Mouse (Mus musculus) liver, embryonic 15.5 days (tissue): Measurements from ENCODE around the gene 5730596B20Rik. TPM values are rescaled to one million over a fixed set of nuclear protein-coding genes. Genes with fewer than 3 reads are reported as not detected.

Experiments
- ATAC-seq: fragments of 200-750 bp; cut with Nextera tagmentation; 2 replicates; pipeline ENCODE4 v1.8.0; 2017; ENCODE audit warnings: moderate number of reproducible peaks, mild to moderate bottlenecking, moderate library complexity; ENCODE audit not compliant: insufficient read depth
- H3K27ac ChIP-seq: fragments of 300-500 bp; sonication (generic); replicated peaks from 2 replicates; pipeline ENCODE4 v1.5.1; 2015; ENCODE audit warnings: mild to moderate bottlenecking, inconsistent platforms
- H3K27me3 ChIP-seq: fragments of 300-500 bp; sonication (generic); 2 replicates; pipeline ENCODE4 v1.6.1; 2015; ENCODE audit warnings: mild to moderate bottlenecking, inconsistent platforms
- H3K36me3 ChIP-seq: fragments of 300-500 bp; sonication (generic); replicated peaks from 2 replicates; pipeline ENCODE4 v1.6.1; 2015; ENCODE audit warnings: moderate library complexity, mild to moderate bottlenecking, inconsistent platforms
- H3K4me1 ChIP-seq: fragments of 300-500 bp; sonication (generic); replicated peaks from 2 replicates; pipeline ENCODE4 v1.6.1; 2015; ENCODE audit warnings: inconsistent platforms
- H3K4me2 ChIP-seq: fragments of 300-500 bp; sonication (generic); 2 replicates; pipeline ENCODE4 v1.6.1; 2015; ENCODE audit warnings: moderate library complexity, mild to moderate bottlenecking, inconsistent platforms
- H3K4me3 ChIP-seq: fragments of 300-500 bp; sonication (generic); replicated peaks from 2 replicates; pipeline ENCODE4 v1.5.1; 2015; ENCODE audit warnings: mild to moderate bottlenecking, inconsistent platforms
- H3K9ac ChIP-seq: fragments of 300-500 bp; sonication (generic); 2 replicates; pipeline ENCODE4 v1.6.1; 2015; ENCODE audit warnings: moderate library complexity, mild to moderate bottlenecking, inconsistent platforms
- H3K9me3 ChIP-seq: fragments of 300-500 bp; sonication (generic); replicated peaks from 2 replicates; pipeline ENCODE4 v1.6.1; 2016; ENCODE audit warnings: inconsistent platforms
- WGBS: fragments of 180-500 bp; shearing (Covaris S2); methylation state at CpG from one replicate; pipeline ENCODE4 v1.1.7; 2015; ENCODE audit warnings: mixed read lengths; ENCODE audit not compliant: insufficient replicate concordance; 5-methylcytosine and 5-hydroxymethylcytosine counted together
- polyA plus RNA-seq: library from polyadenylated mRNA; unstranded; fragments of >200 nt; fragmentation: Nextera tagmentation; extraction: Ambion mirVana; gene quantifications from 2 replicates; pipeline ENCODE4 v1.2.1, GENCODE M21; 2015

5730596B20Rik gene
- polyA plus RNA-seq, 1 experiment from 2014 or later = 0.05 TPM

DNA sequence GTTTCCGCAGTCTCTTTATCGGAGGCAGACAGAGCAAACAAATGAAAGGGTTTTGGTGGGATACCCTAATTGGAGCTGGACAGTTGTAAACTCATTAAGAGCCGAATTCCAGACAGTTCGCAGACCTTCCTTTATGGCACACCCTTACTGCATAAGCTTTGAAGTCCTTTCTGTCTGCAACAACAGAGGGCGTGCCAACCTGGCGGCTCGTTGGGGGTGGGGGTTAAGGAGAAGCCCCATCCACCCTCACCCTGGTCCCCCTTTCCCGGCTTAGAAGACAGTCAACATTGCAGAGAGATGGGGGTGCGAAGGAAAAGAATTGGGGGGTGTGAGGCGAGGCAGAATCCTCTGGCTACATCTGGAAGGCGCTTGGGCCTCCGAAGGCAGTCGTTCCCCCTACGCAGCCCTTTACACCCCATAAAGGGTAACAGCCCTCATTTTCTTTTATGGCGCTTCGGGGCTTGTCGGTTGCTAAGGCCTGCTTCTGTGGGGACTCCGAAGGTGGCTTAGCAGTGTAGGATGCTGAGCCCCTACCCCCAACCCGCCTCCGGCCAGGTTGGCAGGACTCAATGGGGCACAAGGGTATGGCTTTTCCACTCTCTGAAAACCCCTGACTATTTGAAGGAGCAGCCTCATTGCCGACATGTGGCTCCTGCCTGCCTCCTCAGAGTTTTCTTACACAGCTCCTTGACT lies 44.8 kb downstream of the 5730596B20Rik start:
- Histone ChIP-seq H3K4me2 (peak overlapping the region; percentile 69), H3K9me3 (no peaks in the 10 kb centered on the region), H3K27ac (no peak overlapping the region), H3K4me1 (peaks cover 14% of the 10 kb centered on the region; the same call in 1 of the 2 replicates), H3K36me3 (no peaks in the 10 kb centered on the region), H3K4me3 (peak overlapping the region; percentile 51), H3K9ac (no peak overlapping the region), H3K27me3 (peaks cover 100% of the 10 kb centered on the region)
- no peak for ATAC-seq
- WGBS = 13% methylated on average over 21 of the region's 21 CpGs

GRCm38 (mm10) chr6:52222729-52223128 lies 45.4 kb downstream of the 5730596B20Rik start:
- no peaks in the 10 kb centered on the region for H3K9me3 ChIP-seq
- 0 out of 2 replicates have a peak, but pooled peaks cover 11% of the 10 kb centered on the region for H3K4me1 ChIP-seq
- H3K4me3 ChIP-seq = no peak overlapping the region
- no peaks in the 10 kb centered on the region for H3K36me3 ChIP-seq
- H3K4me2 ChIP-seq = no peak overlapping the region
- WGBS = 28% methylated on average over 13 of the region's 13 CpGs
- ATAC-seq = no peak
- H3K9ac ChIP-seq = no peak overlapping the region
- H3K27me3 ChIP-seq = peaks cover 100% of the 10 kb centered on the region
- H3K27ac ChIP-seq = no peak overlapping the region

- WGBS = 6% methylated on average over 24 of the region's 24 CpGs
- ATAC-seq = no peak
- H3K4me3 ChIP-seq = no peak overlapping the region
- no peaks in the 10 kb centered on the region for H3K36me3 ChIP-seq
- no peak overlapping the region for H3K27ac ChIP-seq
- H3K9ac ChIP-seq = no peak overlapping the region
- H3K9me3 ChIP-seq = no peaks in the 10 kb centered on the region
- H3K27me3 ChIP-seq = peaks cover 99% of the 10 kb centered on the region
- peak overlapping the region; percentile 6; the same call in 1 of the 2 replicates for H3K4me2 ChIP-seq
- H3K4me1 ChIP-seq = 0 out of 2 replicates have a peak, but pooled peaks cover 11% of the 10 kb centered on the region
Observed at GRCm38 (mm10) chr6:52223939-52224760, 46.9 kb downstream of the 5730596B20Rik start.

- H3K9ac ChIP-seq = no peak overlapping the region
- no peak for ATAC-seq
- no peaks in the 10 kb centered on the region for H3K9me3 ChIP-seq
- H3K4me3 ChIP-seq = 0 out of 2 replicates have a peak overlapping the region, but pooled peaks have one; percentile 15
- H3K27me3 ChIP-seq = peaks cover 99% of the 10 kb centered on the region
- WGBS = under 1% methylated on average over 36 of the region's 36 CpGs
- H3K27ac ChIP-seq = no peak overlapping the region
- H3K4me1 ChIP-seq = 0 out of 2 replicates have a peak, but pooled peaks cover 11% of the 10 kb centered on the region
- H3K36me3 ChIP-seq = no peaks in the 10 kb centered on the region
- peak overlapping the region; percentile 29 for H3K4me2 ChIP-seq
Observed at GRCm38 (mm10) chr6:52224895-52225611, 47.8 kb downstream of the 5730596B20Rik start.

DNA sequence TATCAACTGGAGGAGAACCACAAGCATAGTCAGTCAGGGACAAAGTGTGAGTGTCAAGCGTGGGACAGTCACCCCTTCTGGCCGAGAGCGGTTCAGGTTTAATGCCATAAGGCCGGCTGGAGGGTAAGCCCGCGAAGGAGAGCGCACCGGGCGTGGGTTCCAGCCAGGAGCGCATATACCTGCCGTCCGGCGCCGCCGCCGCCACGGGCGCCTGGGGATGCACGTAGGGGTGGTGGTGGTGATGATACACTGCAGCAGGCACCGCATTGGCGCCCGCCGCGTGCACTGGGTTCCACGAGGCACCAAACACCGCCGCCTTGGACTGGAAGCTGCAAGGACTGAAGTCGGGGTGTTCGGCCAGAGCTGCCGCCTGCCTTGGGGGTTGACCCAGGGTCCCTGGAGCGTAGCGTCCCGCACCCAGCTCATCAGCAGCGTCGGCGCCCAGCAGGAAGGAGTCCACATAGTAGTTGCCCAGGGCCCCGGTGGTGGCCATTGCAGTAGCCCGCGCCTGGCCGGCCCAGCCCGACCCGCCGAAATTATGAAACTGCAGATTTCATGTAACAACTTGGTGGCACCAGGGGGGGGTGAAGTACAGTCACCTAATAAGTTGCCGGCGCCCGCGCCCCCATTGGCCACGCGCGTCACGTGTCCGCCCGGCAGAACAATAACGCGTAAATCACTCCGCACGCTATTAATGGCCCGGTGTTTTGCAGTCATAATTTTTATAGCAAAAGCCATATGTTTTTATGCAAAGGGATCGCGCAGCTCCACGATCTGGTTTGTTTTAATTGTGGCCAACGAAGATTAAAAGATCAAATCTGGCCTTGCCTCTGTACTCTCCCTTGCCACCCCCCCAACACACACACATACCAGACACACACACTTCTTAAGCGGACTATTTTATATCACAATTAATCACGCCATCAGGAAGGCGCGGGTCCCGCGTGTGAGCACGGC lies 48.6 kb downstream of the 5730596B20Rik start:
- no peak for ATAC-seq
- no peak overlapping the region for H3K9ac ChIP-seq
- H3K4me1 ChIP-seq = 0 out of 2 replicates have a peak, but pooled peaks cover 11% of the 10 kb centered on the region
- peak overlapping the region; percentile 15; the same call in 1 of the 2 replicates for H3K4me3 ChIP-seq
- under 1% methylated on average over 69 of the region's 69 CpGs for WGBS
- no peaks in the 10 kb centered on the region for H3K9me3 ChIP-seq
- H3K4me2 ChIP-seq = peak overlapping the region; percentile 29
- H3K27ac ChIP-seq = no peak overlapping the region
- H3K36me3 ChIP-seq = no peaks in the 10 kb centered on the region
- peaks cover 99% of the 10 kb centered on the region for H3K27me3 ChIP-seq

- Histone ChIP-seq H3K9ac (no peak overlapping the region), H3K4me1 (0 out of 2 replicates have a peak, but pooled peaks cover 5% of the 10 kb centered on the region), H3K4me2 (no peak overlapping the region), H3K36me3 (no peaks in the 10 kb centered on the region), H3K4me3 (no peak overlapping the region), H3K27me3 (peaks cover 98% of the 10 kb centered on the region), H3K27ac (no peak overlapping the region), H3K9me3 (no peaks in the 10 kb centered on the region)
- no peak for ATAC-seq
- WGBS = 7% methylated on average over 26 of the region's 26 CpGs
Observed at GRCm38 (mm10) chr6:52226569-52227257, 49.4 kb downstream of the 5730596B20Rik start.

- WGBS = 24% methylated on average over 11 of the region's 11 CpGs
- Histone ChIP-seq H3K36me3 (no peaks in the 10 kb centered on the region), H3K9ac (no peak overlapping the region), H3K27me3 (peaks cover 98% of the 10 kb centered on the region), H3K27ac (no peak overlapping the region), H3K4me2 (no peak overlapping the region), H3K4me3 (no peak overlapping the region), H3K9me3 (no peaks in the 10 kb centered on the region), H3K4me1 (no peaks in the 10 kb centered on the region)
- ATAC-seq = no peak
Observed at GRCm38 (mm10) chr6:52227470-52228222, 50.3 kb downstream of the 5730596B20Rik start.

DNA sequence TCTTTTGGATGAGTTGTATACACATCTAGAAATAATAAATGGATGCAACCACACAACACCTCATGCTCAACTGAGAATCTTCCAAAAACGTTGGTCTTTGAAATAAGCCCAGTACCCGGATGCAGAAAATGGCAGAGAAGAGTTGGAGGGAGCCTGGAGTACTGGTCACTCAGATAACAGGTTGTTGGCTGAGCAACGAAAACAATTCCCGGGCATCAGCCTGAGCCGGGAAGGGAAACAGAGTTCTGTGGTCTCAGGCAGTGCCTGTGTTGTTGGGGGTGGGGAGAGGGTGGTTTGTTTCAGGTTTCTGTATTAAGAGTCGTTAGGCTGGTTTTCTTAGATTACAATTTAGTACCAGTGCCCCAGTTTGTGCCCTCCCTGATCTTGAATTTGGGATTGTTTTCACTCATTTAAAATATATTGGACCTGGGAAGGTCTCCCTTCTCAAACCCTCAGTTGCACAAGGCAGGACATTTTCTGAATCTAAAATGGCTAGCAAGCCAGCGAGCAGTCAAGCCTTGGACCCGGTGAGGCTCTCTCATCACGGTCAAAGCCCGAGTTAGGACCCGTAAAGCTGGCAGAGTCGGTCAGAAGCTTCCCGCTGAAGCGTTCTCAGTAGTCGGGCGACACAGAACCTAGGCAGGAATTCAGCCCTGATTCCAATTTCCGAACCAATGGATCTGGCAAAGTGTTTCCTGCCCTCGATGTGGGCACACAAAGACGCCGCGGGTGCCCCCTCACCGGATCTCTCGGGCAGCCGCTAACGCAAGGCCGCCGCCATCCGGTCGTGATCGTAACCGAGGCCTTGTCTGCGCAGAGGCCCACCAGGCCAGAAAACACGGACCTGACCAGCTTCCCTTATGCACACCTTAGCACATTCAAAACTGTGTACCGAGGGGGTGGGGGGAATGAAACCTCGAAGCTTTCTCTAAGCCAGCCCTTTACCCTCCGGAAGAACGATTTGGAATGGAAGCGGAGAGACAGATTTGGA lies 51.5 kb downstream of the 5730596B20Rik start:
- under 1% methylated on average over 38 of the region's 38 CpGs for WGBS
- Histone ChIP-seq H3K27ac (no peak overlapping the region), H3K9ac (no peak overlapping the region), H3K4me3 (no peak overlapping the region), H3K27me3 (peaks cover 98% of the 10 kb centered on the region), H3K9me3 (no peaks in the 10 kb centered on the region), H3K4me2 (no peak overlapping the region), H3K4me1 (no peaks in the 10 kb centered on the region; the same call in none of the 2 replicates), H3K36me3 (no peaks in the 10 kb centered on the region)
- no peak for ATAC-seq
